Mouse (Mus musculus) embryonic facial prominence, embryonic 12.5 days (tissue): ENCODE measurements at regions not wholly inside any gene's neighbourhood (a gene's known extent, or its start where the extent isn't known, plus 50 kb on each side); places are given as distances from the start of the nearest gene placed in this dataset.

Source experiments
- ATAC-seq: fragments of 200-750 bp; cut with Nextera tagmentation; 2 replicates; pipeline ENCODE4 v1.8.0; 2017; ENCODE audit not compliant: insufficient number of reproducible peaks, insufficient read depth, low FRiP score, low TSS enrichment
- H3K27ac ChIP-seq: fragments of 300-500 bp; sonication (generic); 2 replicates; pipeline ENCODE4 v1.5.1; 2016; ENCODE audit warnings: mild to moderate bottlenecking
- H3K27me3 ChIP-seq: fragments of 300-500 bp; sonication (generic); 2 replicates; pipeline ENCODE4 v1.6.1; 2016; ENCODE audit warnings: mild to moderate bottlenecking, moderate library complexity
- H3K36me3 ChIP-seq: fragments of 300-500 bp; sonication (generic); 2 replicates; pipeline ENCODE4 v1.6.1; 2016; ENCODE audit warnings: mild to moderate bottlenecking
- H3K4me1 ChIP-seq: fragments of 300-500 bp; sonication (generic); 2 replicates; pipeline ENCODE4 v1.6.1; 2016
- H3K4me2 ChIP-seq: fragments of 300-500 bp; sonication (generic); replicated peaks from 2 replicates; pipeline ENCODE4 v1.6.1; 2016; ENCODE audit warnings: mild to moderate bottlenecking, moderate library complexity
- H3K4me3 ChIP-seq: fragments of 300-500 bp; sonication (generic); 2 replicates; pipeline ENCODE4 v1.5.1; 2016; ENCODE audit warnings: mild to moderate bottlenecking
- H3K9ac ChIP-seq: fragments of 300-500 bp; sonication (generic); 2 replicates; pipeline ENCODE4 v1.6.1; 2016; ENCODE audit warnings: mild to moderate bottlenecking, moderate library complexity
- H3K9me3 ChIP-seq: fragments of 300-500 bp; sonication (generic); 2 replicates; pipeline ENCODE4 v1.6.1; 2016; ENCODE audit warnings: mild to moderate bottlenecking, moderate library complexity
- WGBS: fragments of 180-500 bp; shearing (Covaris S2); methylation state at CpG from one replicate; pipeline ENCODE4 v1.1.7; 2016; 5-methylcytosine and 5-hydroxymethylcytosine counted together

DNA sequence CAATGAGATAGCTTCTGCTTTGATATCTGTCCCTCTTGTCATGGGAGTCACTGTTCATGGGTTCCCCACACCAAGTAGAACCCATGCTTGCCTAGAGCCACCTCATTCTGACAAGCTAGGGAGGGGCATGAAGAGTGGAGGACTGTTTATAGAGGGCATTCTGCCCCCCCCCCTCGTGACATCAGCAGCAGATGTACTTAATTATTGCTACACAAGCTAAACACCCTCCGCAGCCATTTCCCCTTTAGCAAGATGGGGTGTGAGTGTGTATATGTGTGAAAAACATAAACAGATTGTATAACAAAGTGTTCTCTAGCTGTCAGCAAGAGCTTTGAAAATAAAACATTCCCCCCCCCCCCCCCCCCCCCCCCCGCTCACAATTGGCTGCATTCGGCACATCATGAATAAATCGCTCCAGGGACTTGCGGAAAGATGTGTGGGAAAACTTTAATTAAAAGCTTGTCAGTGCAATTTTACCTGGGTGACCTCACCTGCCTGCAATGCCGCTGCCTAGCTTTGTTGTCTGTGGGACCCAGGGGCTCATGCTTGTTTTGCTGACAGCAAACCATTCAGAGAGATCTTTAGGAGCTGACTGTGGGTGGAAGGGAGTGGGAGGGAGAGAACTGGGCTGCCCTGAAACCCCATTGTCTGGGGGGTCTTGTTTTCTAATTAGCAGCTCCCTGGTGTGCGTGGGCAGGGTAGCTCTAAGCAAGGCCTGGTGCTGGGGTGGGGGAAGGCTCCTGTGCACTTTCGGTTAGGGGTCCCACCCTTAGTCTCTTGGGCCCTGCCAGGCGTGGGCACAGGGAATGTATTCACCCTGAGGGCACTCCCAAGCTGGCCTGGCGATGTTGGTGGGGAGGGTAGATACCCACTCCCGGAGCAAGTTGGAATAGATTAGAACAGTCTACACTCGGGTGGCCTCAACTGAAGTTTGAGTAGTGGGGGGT is 63.4 kb downstream of the Irx2 start:
- Histone ChIP-seq H3K4me3 (no peak overlapping the region), H3K27me3 (no peaks in the 10 kb centered on the region), H3K27ac (no peak overlapping the region), H3K9me3 (no peaks in the 10 kb centered on the region), H3K4me2 (no peak overlapping the region), H3K4me1 (0 out of 2 replicates have a peak, but pooled peaks cover 3% of the 10 kb centered on the region), H3K9ac (no peak overlapping the region), H3K36me3 (no peaks in the 10 kb centered on the region)
- 44% methylated on average over 13 of the region's 13 CpGs for WGBS
- no peak for ATAC-seq

GRCm38 (mm10) chr13:72707469-72707868 is 78.8 kb downstream of the Irx2 start:
- 75% methylated on average over 3 of the region's 3 CpGs for WGBS
- no peak overlapping the region for H3K4me3 ChIP-seq
- H3K9me3 ChIP-seq, result no peaks in the 10 kb centered on the region
- H3K4me1 ChIP-seq, result no peaks in the 10 kb centered on the region
- no peaks in the 10 kb centered on the region for H3K27me3 ChIP-seq
- H3K27ac ChIP-seq, result no peak overlapping the region
- no peak overlapping the region for H3K4me2 ChIP-seq
- ATAC-seq, result no peak
- H3K36me3 ChIP-seq, result no peaks in the 10 kb centered on the region
- H3K9ac ChIP-seq, result no peak overlapping the region

- H3K27ac ChIP-seq, result no peak overlapping the region
- H3K9ac ChIP-seq, result no peak overlapping the region
- H3K4me1 ChIP-seq, result no peaks in the 10 kb centered on the region
- H3K4me3 ChIP-seq, result no peak overlapping the region
- 56% methylated on average over 2 of the region's 2 CpGs for WGBS
- H3K27me3 ChIP-seq, result no peaks in the 10 kb centered on the region
- no peak overlapping the region for H3K4me2 ChIP-seq
- no peaks in the 10 kb centered on the region for H3K36me3 ChIP-seq
- ATAC-seq, result no peak
- H3K9me3 ChIP-seq, result no peaks in the 10 kb centered on the region
Observed at GRCm38 (mm10) chr13:72708728-72709127, 80.1 kb downstream of the Irx2 start.

DNA sequence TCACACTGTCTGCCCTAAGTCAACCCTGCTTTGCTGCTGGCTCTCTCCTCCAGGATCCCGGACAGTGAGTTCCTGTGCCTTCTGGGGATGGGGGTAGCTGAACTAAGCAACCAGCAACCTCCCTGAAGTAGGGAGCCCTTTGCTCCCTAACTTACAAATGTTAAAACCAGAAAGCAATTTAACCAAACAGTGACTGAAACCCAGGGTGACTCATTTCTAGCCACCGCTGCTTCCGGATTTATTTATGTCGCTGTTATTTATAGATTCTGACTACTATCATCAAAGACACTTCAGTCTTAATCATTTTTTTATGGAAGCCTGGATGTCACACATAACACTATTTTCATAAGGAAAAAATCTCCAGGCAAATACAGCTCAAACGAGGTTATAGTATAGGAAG is 81.4 kb downstream of the Irx2 start:
- Histone ChIP-seq H3K27me3 (no peaks in the 10 kb centered on the region), H3K4me1 (no peaks in the 10 kb centered on the region), H3K9ac (no peak overlapping the region), H3K4me2 (no peak overlapping the region), H3K36me3 (no peaks in the 10 kb centered on the region), H3K4me3 (no peak overlapping the region), H3K9me3 (no peaks in the 10 kb centered on the region), H3K27ac (no peak overlapping the region)
- 73% methylated on average over 5 of the region's 5 CpGs for WGBS
- no peak for ATAC-seq

DNA sequence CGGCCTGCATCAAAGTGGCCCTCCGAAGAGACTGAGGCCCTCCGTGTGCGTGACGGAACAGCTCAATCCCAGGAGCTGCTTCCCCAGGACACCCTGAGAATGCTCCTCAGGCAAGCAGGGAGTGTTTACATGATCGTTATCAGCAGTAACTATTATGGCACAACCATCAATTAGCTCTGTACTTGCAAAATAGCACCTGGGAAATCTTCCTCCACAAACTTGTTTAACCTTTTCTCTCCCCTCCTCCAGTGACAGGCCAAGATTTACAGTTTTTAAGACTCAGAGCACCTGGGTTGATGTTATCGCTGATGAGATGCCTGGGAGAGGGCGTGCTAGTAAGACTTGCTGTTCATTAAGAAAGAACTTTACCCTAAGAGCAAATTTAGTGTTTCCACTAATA is 82.5 kb downstream of the Irx2 start:
- no peaks in the 10 kb centered on the region for H3K4me1 ChIP-seq
- H3K27me3 ChIP-seq, result no peaks in the 10 kb centered on the region
- no peaks in the 10 kb centered on the region for H3K36me3 ChIP-seq
- no peaks in the 10 kb centered on the region for H3K9me3 ChIP-seq
- no peak overlapping the region for H3K4me3 ChIP-seq
- ATAC-seq, result no peak
- 59% methylated on average over 8 of the region's 8 CpGs for WGBS
- H3K27ac ChIP-seq, result no peak overlapping the region
- no peak overlapping the region for H3K4me2 ChIP-seq
- H3K9ac ChIP-seq, result no peak overlapping the region

- Histone ChIP-seq H3K4me2 (no peak overlapping the region), H3K4me1 (no peaks in the 10 kb centered on the region), H3K27ac (no peak overlapping the region), H3K9ac (no peak overlapping the region), H3K27me3 (no peaks in the 10 kb centered on the region), H3K36me3 (no peaks in the 10 kb centered on the region), H3K9me3 (no peaks in the 10 kb centered on the region), H3K4me3 (no peak overlapping the region)
- WGBS, result 70% methylated on average over 4 of the region's 4 CpGs
- ATAC-seq, result no peak
Observed at GRCm38 (mm10) chr13:72711842-72712330, 83.3 kb downstream of the Irx2 start.

GRCm38 (mm10) chr13:72714793-72715192 is 86.2 kb downstream of the Irx2 start:
- Histone ChIP-seq H3K27me3 (no peaks in the 10 kb centered on the region), H3K4me2 (no peak overlapping the region), H3K9ac (no peak overlapping the region), H3K36me3 (no peaks in the 10 kb centered on the region), H3K9me3 (no peaks in the 10 kb centered on the region), H3K4me1 (no peaks in the 10 kb centered on the region), H3K27ac (no peak overlapping the region), H3K4me3 (no peak overlapping the region)
- WGBS, result 62% methylated on average over 7 of the region's 7 CpGs
- ATAC-seq, result no peak

- Histone ChIP-seq H3K27me3 (no peaks in the 10 kb centered on the region), H3K9me3 (no peaks in the 10 kb centered on the region), H3K27ac (no peak overlapping the region), H3K4me2 (no peak overlapping the region), H3K36me3 (no peaks in the 10 kb centered on the region), H3K4me3 (no peak overlapping the region), H3K9ac (no peak overlapping the region), H3K4me1 (no peaks in the 10 kb centered on the region)
- no peak for ATAC-seq
- WGBS, result 55% methylated on average over 6 of the region's 6 CpGs
Observed at GRCm38 (mm10) chr13:72715959-72716680, 87.5 kb downstream of the Irx2 start.

DNA sequence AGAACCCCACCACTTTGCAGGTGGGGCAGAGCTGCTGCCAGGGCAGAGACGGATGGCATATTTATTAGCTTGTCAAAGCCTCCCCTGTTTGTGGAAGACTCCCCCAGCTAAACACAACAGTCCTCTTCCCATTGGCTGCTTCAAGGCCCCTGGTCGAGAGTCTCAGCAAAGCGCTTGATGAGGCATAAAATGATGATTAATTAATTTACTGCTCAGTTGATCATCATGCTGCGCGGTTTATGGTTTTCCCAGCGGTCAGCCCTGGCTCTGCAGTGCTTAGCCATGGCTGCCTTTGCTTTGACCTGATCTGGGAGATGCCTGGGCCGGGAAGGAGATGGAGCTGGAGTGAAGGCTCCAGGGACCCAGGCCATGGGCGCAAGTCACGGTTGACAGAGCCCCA is 98.5 kb downstream of the Irx2 start:
- 82% methylated on average over 9 of the region's 9 CpGs for WGBS
- H3K9me3 ChIP-seq, result no peaks in the 10 kb centered on the region
- no peak for ATAC-seq
- H3K9ac ChIP-seq, result no peak overlapping the region
- H3K27me3 ChIP-seq, result no peaks in the 10 kb centered on the region
- no peak overlapping the region for H3K27ac ChIP-seq
- H3K4me2 ChIP-seq, result no peak overlapping the region
- no peak overlapping the region for H3K4me3 ChIP-seq
- H3K36me3 ChIP-seq, result no peaks in the 10 kb centered on the region
- no peaks in the 10 kb centered on the region for H3K4me1 ChIP-seq

DNA sequence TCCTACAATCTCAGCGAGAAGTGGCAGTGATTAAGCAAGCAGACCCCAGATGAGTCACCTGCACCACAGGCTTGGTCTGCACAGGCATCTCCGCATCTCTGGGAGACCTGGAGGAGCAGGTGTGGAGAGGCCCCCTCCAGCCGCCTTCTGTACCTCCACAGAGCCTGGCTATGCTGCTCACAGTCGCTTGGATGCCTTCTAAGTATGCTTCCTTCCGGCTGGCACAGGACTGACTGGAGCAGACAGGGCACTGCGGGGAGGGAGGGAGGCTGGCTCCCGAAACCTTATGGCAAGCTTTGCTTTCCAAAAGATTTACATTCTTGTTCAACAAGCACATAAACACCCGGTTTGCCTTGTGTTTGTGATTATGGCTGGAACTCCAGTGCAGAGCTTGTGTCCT is 107.3 kb downstream of the Irx2 start:
- H3K27me3 ChIP-seq, result no peaks in the 10 kb centered on the region
- H3K9ac ChIP-seq, result no peak overlapping the region
- H3K4me2 ChIP-seq, result no peak overlapping the region
- H3K9me3 ChIP-seq, result no peaks in the 10 kb centered on the region
- no peak for ATAC-seq
- H3K4me1 ChIP-seq, result no peaks in the 10 kb centered on the region
- no peak overlapping the region for H3K4me3 ChIP-seq
- no peak overlapping the region for H3K27ac ChIP-seq
- WGBS, result 68% methylated on average over 8 of the region's 8 CpGs
- no peaks in the 10 kb centered on the region for H3K36me3 ChIP-seq

DNA sequence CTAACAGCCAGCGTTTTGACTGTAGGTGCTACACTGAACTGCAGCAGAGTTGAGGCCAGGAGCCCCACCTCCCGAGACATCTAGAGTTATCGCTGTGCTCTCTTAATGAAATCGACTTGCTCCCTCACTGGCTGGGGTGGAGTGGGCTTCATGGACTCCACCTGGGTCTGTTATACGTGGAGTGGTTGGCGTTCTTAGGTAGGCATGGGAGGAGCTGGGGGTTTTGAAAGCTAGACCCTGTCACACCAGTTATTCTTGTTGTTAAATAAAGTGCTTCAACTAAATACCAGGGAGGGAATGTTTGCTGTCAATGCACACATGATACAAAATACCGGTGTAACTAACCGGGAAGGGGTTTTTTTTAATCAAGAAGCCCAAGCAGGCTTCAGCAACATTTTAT is 108.4 kb downstream of the Irx2 start:
- no peaks in the 10 kb centered on the region for H3K9me3 ChIP-seq
- WGBS, result 75% methylated on average over 8 of the region's 8 CpGs
- no peaks in the 10 kb centered on the region for H3K27me3 ChIP-seq
- no peak overlapping the region for H3K9ac ChIP-seq
- ATAC-seq, result no peak
- H3K4me1 ChIP-seq, result no peaks in the 10 kb centered on the region
- H3K27ac ChIP-seq, result no peak overlapping the region
- H3K4me2 ChIP-seq, result no peak overlapping the region
- H3K36me3 ChIP-seq, result no peaks in the 10 kb centered on the region
- H3K4me3 ChIP-seq, result no peak overlapping the region

GRCm38 (mm10) chr13:72747187-72747586 is 118.6 kb downstream of the Irx2 start:
- no peak overlapping the region for H3K9ac ChIP-seq
- no peak overlapping the region for H3K4me3 ChIP-seq
- H3K36me3 ChIP-seq, result no peaks in the 10 kb centered on the region
- H3K9me3 ChIP-seq, result no peaks in the 10 kb centered on the region
- no peak for ATAC-seq
- no peak overlapping the region for H3K27ac ChIP-seq
- H3K4me2 ChIP-seq, result no peak overlapping the region
- peaks cover 3% of the 10 kb centered on the region; the same call in 1 of the 2 replicates for H3K27me3 ChIP-seq
- 88% methylated on average over 3 of the region's 3 CpGs for WGBS
- H3K4me1 ChIP-seq, result no peaks in the 10 kb centered on the region
